Mouse (Mus musculus) subcutaneous adipose tissue, adult 2 months (tissue): Measurements from ENCODE around the gene Abca2. TPM values are rescaled to one million over a fixed set of nuclear protein-coding genes. Genes with fewer than 3 reads are reported as not detected.

Experiments used
- polyA plus RNA-seq: library from polyadenylated mRNA; depleted of rRNA; stranded (reverse); fragments of >200 nt; gene quantifications from 2 replicates; pipeline ENCODE4 v1.2.3, GENCODE M21; 2012; ENCODE audit warnings: low replicate concordance; rRNA removed

Abca2 gene
- polyA plus RNA-seq = 41.7 and 62.8 TPM in 2 replicates

GRCm38 (mm10) chr2:25428442-25429236, at the start of gene Abca2:
Abca2 (plus strand) TSS chr2:25428703.

GRCm38 (mm10) chr2:25395721-25396596, 32.5 kb upstream of the Abca2 start, which contains the start of gene Entpd2:
Entpd2 (plus strand) TSS chr2:25395874.

GRCm38 (mm10) chr2:25399051-25399450, 29.5 kb upstream of the Abca2 start, which contains the start of gene Npdc1:
Npdc1 (plus strand) TSS chr2:25399351.

GRCm38 (mm10) chr2:25422587-25423410, 5.7 kb upstream of the Abca2 start, which contains the start of gene Fut7:
Fut7 (plus strand) TSS chr2:25423267.

GRCm38 (mm10) chr2:25456205-25456953, 27.9 kb downstream of the Abca2 start, which contains the start of gene Clic3:
Clic3 (plus strand) TSS chr2:25456838.

GRCm38 (mm10) chr2:25460551-25461309, 32.2 kb downstream of the Abca2 start, which contains the start of gene Paxx:
Paxx (minus strand) TSS chr2:25461094.

GRCm38 (mm10) chr2:25469969-25470368, 41.5 kb downstream of the Abca2 start, which contains the start of gene Ptgds:
Ptgds (minus strand) TSS chr2:25470046.

GRCm38 (mm10) chr2:25493476-25493961, 65.0 kb downstream of the Abca2 start, which contains the start of gene Lcn12:
Lcn12 (minus strand) TSS chr2:25493911.

Other genes with a start within 250 kb of the Abca2 start
- 16.7 and 31.4 TPM in 2 replicates for gene Nrarp, start 247.9 kb upstream of the Abca2 start, polyA plus RNA-seq
- 17.9 and 43.8 TPM in 2 replicates for gene Tor4a, start 231.8 kb upstream of the Abca2 start, polyA plus RNA-seq
- 75.1 and 111 TPM in 2 replicates for gene Nelfb, start 217.2 kb upstream of the Abca2 start, polyA plus RNA-seq
- gene Stpg3, start 214.1 kb upstream of the Abca2 start, polyA plus RNA-seq = not detected in 2 replicates
- gene Fam166a, start 210.0 kb upstream of the Abca2 start, polyA plus RNA-seq = 0.10 and 0.34 TPM in 2 replicates
- 485 and 490 TPM in 2 replicates for gene Tubb4b, start 204.0 kb upstream of the Abca2 start, polyA plus RNA-seq
- not detected in 2 replicates for gene Slc34a3, start 194.3 kb upstream of the Abca2 start, polyA plus RNA-seq
- 0.10 TPM in 1 of 2 replicates, not detected in the other for gene Rnf224, start 191.9 kb upstream of the Abca2 start, polyA plus RNA-seq
- 1.3 and 10.6 TPM in 2 replicates for gene Rnf208, start 186.4 kb upstream of the Abca2 start, polyA plus RNA-seq
- gene Cysrt1, start 186.3 kb upstream of the Abca2 start, polyA plus RNA-seq = 0.68 TPM in 1 of 2 replicates, not detected in the other
- 15.6 and 27.5 TPM in 2 replicates for gene AL732309.1, start 181.8 kb upstream of the Abca2 start, polyA plus RNA-seq
- 57.1 and 66.0 TPM in 2 replicates for gene Tmem203, start 173.3 kb upstream of the Abca2 start, polyA plus RNA-seq
- gene Tprn, start 166.1 kb upstream of the Abca2 start, polyA plus RNA-seq = 11.4 and 33.2 TPM in 2 replicates
- 49.0 and 70.1 TPM in 2 replicates for gene Ssna1, start 156.3 kb upstream of the Abca2 start, polyA plus RNA-seq
- gene Anapc2, start 156.2 kb upstream of the Abca2 start, polyA plus RNA-seq = 155 and 178 TPM in 2 replicates
- gene Tmem210, start 140.6 kb upstream of the Abca2 start, polyA plus RNA-seq = not detected in 2 replicates
- gene Lrrc26, start 138.8 kb upstream of the Abca2 start, polyA plus RNA-seq = 0.13 and 4.6 TPM in 2 replicates
- 0.09 and 0.18 TPM in 2 replicates for gene Grin1, start 109.5 kb upstream of the Abca2 start, polyA plus RNA-seq
- 16.3 and 40.9 TPM in 2 replicates for gene Man1b1, start 96.4 kb upstream of the Abca2 start, polyA plus RNA-seq
- gene Dpp7, start 72.3 kb upstream of the Abca2 start, polyA plus RNA-seq = 61.1 and 76.0 TPM in 2 replicates
- gene Uap1l1, start 63.0 kb upstream of the Abca2 start, polyA plus RNA-seq = 24.0 and 65.2 TPM in 2 replicates
- 0.57 and 7.9 TPM in 2 replicates for gene Sapcd2, start 56.4 kb upstream of the Abca2 start, polyA plus RNA-seq
- gene Entpd2, start 32.8 kb upstream of the Abca2 start, polyA plus RNA-seq = 78.1 and 108 TPM in 2 replicates
- 272 and 300 TPM in 2 replicates for gene Npdc1, start 29.4 kb upstream of the Abca2 start, polyA plus RNA-seq
- 0.62 and 0.96 TPM in 2 replicates for gene Fut7, start 5.4 kb upstream of the Abca2 start, polyA plus RNA-seq
- gene Clic3, start 28.1 kb downstream of the Abca2 start, polyA plus RNA-seq = 1.8 and 3.2 TPM in 2 replicates
- gene Paxx, start 32.4 kb downstream of the Abca2 start, polyA plus RNA-seq = 79.2 and 84.7 TPM in 2 replicates
- 1.2 and 6.5 TPM in 2 replicates for gene Ptgds, start 41.3 kb downstream of the Abca2 start, polyA plus RNA-seq
- 0.33 TPM in 1 of 2 replicates, not detected in the other for gene Lcn12, start 65.2 kb downstream of the Abca2 start, polyA plus RNA-seq
- 27.6 and 47.3 TPM in 2 replicates for gene Fbxw5, start 72.0 kb downstream of the Abca2 start, polyA plus RNA-seq
- 5.9 and 7.9 TPM in 2 replicates for gene C8g, start 73.0 kb downstream of the Abca2 start, polyA plus RNA-seq
- gene Traf2, start 118.2 kb downstream of the Abca2 start, polyA plus RNA-seq = 13.9 and 22.5 TPM in 2 replicates
- gene Edf1, start 129.1 kb downstream of the Abca2 start, polyA plus RNA-seq = 127 and 142 TPM in 2 replicates
- 1.8 and 5.5 TPM in 2 replicates for gene Mamdc4, start 146.1 kb downstream of the Abca2 start, polyA plus RNA-seq
- gene Phpt1, start 146.5 kb downstream of the Abca2 start, polyA plus RNA-seq = 48.6 and 87.4 TPM in 2 replicates
- 0.37 and 2.6 TPM in 2 replicates for gene Ajm1, start 153.1 kb downstream of the Abca2 start, polyA plus RNA-seq
- gene Rabl6, start 179.8 kb downstream of the Abca2 start, polyA plus RNA-seq = 52.3 and 88.3 TPM in 2 replicates
- not detected in 2 replicates for gene Ccdc183, start 189.0 kb downstream of the Abca2 start, polyA plus RNA-seq
- gene Tmem141, start 193.3 kb downstream of the Abca2 start, polyA plus RNA-seq = 31.8 and 53.1 TPM in 2 replicates
- gene Fcna, start 199.3 kb downstream of the Abca2 start, polyA plus RNA-seq = 16.8 and 21.3 TPM in 2 replicates
- 0.64 and 5.5 TPM in 2 replicates for gene Lcn8, start 224.4 kb downstream of the Abca2 start, polyA plus RNA-seq
- 0.52 and 3.7 TPM in 2 replicates for gene Lcn5, start 229.2 kb downstream of the Abca2 start, polyA plus RNA-seq
- 0.78 TPM in 1 of 2 replicates, not detected in the other for gene Lcn6, start 248.1 kb downstream of the Abca2 start, polyA plus RNA-seq